Mouse (Mus musculus) testis, postnatal 10 days (tissue): ENCODE data around the gene Mcrip1.
"Not testable (repeated sequence)": the region's sequence is repeated elsewhere in the genome, so short reads cannot be mapped to it uniquely, and the experiment has no call there.

Experiments
- DNase-seq: peaks from one replicate; pipeline ENCODE4 v3.0.0; 2021; ENCODE audit warnings: low spot score

Gene Mcrip1

DNA sequence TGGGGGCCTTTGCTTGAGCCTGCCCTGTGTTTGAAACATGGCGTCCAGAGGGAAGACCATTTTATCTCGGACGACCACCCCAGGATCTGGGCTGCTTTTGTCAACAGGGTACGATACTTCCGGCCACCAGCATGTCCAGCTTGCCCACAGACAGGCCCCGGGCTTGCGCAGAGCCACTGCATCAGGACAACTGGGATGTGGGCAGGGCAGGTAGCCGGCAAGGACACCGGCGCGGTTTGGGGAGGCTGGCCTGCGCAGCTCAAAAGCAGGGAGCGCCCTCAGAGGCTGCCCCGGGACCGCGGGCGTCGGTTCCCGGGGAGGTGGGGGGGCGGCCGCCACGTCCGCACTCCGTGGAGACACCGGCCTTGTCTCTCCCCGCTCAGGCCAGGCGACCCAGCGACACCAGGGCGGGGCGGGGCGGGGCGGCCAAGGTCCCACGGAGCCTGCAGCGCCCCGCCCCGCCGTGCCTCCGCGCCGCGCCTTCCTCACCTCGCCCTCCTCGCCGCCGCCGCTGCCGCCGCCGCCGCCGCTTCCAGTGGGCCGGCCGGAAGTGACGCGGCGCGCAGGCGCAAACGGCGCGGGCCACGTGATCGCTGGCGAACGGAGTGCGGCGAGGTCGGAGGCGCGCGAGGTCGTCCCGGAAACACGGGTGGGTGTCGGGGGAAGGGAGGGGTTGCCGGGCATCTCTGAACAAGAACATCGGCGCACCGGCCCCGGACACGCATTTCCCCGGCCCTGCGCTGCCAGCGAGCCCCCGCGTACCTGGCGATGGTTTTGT is at the start of gene Mcrip1:
Mcrip1 (minus strand) TSS at position 560 of the 778 bp plus-strand sequence.
- DNase-seq: peak; percentile 97

DNA sequence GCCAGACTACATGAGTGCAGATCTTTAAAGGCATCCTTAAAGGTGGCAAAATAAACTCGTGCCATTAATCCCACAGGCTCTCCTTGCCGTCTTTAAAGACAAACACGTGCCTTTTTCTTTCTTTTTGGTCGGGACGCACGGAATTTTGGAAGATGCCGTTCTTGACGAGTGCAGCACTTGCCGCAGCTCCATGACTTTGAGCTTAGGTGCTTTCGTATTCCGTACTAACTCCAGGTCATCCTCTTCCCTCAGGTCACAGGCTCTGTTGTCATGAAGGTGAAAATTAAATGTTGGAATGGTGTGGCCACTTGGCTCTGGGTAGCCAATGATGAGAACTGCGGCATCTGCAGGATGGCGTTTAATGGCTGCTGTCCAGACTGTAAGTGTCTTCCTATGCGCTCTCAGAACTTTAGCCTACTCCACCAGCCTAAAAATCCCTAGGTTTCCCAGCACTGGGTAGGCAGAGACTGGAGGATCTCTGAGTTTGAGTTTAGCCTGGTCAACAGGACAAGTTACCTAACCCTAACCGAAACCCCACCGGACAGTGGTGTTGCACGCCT is 49.5 kb upstream of the Mcrip1 start:
- no peak for DNase-seq

DNA sequence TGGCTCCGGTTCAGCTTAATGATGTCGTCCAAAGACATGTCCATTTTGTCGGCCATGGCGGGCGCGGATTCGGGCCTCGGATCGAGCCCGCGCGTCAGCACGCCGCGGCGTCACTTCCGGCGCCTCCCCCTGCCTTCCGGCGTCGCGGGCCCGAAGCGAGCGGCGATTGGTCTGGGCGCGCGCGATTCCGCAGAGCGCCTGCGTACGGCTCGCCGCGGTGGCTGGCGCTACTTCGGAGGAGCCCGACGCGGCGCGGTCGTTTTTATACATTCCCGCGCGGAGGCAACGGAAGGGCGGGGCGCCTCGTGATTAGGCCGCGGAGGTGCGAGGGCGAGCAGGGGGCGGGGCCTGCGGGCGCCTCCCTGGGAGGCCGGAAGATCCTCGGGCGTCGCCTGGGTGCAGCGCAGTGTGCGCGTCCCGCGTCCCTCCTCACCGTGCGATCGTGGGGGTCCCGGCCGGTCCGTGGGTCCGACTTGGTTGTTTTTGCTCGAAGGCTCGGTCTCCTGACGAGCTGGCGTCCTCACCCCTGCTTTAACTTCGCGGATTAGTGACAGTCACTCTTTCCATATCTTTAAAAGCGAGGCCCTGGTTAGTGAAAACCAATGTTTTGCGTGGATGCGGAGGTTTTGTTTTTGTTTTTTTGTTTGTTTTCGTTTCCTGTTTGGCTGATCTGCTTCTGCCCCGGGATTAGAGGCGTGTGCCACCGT is 48.9 kb upstream of the Mcrip1 start, which contains the start of the genes Alyref and Anapc11:
Alyref (minus strand) TSS at position 83 of the 707 bp plus-strand sequence.
Anapc11 (plus strand) TSS at position 139 of the 707 bp plus-strand sequence.
- peak; percentile 95 for DNase-seq

DNA sequence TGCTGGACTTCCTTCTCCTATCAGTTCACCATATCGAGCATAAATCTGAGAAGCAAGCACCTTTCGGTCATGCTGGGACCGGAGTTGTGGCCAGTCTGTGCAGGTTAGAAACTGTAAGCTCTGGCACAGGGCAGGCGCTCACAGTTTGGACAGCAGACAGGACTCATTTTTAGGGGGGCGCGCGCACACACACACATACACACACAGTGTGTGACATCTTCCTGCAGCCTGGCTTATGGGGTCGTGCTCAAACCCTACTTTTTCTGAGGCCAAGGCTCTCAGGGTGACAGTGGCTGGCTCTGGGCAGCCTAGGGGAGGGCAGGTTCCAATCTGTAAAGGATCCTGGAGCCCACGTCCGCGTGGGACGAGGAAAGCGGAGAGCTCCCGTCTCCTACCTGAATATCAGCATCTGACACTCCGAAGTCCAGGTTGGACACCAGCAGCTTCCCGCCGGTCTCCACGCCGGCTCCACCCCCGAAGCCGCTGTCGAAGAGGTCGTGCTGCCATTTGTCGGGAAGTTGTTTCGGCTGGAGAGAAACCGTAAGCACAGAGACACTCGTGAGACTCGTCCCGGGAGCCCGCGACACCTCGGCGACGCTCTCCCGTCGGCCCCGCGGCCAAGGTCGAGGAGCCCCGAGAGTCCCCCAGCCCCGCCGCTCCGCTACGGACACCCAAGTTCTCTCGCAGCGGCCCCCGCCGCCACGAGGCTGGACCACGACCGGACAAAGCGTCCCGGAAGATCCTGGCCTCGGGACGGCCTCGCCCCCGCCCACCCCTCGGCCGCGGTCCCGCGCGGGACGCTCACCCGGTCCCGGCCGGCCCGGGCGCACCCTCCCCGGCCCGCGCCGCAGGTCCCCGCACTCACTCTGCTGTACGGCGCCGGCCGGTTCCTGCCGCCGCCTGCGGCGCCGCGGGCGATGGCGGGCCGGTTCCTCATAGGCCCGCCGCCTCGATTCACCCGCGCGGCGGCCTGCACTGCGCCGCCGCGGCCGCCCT is 48.0 kb upstream of the Mcrip1 start:
- DNase-seq: peak; percentile 58

DNA sequence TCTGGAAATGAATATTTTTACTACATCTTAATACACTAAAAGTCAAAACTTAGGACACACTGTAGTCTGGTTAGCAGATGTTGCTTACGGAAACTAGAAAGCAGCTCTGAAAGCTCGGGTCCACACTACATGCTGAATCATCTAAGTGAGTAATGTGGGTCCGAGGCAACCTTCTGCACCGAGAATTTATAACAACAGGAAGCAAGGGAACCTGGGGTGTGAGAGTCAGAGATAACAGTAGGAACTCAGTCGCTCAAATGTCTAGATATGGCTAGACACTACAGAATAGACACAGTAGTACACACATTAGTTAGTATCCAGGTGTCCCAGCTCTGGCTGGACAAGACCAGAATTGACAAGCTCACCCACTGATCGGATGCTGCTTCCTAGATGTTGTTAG is 39.0 kb upstream of the Mcrip1 start:
- no peak for DNase-seq

DNA sequence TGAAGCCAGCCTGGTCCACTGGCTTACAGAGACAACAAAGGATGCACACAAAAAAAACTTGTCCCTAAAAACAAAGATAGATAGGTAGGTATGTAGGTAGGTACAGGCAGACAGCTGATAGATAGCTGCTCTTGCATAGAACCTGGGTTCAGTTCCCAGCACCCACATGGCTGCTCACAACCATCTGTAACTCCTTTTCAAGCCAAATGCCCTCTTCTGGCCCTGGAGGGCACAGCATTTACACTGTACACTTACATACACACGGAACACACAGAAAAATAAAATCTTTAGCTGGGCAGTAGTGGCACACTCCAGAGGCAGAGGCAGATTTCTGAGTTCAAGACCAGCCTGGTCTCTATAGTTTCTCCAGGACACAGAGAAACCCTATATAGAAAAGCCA is 34.4 kb upstream of the Mcrip1 start:
- DNase-seq: no peak

DNA sequence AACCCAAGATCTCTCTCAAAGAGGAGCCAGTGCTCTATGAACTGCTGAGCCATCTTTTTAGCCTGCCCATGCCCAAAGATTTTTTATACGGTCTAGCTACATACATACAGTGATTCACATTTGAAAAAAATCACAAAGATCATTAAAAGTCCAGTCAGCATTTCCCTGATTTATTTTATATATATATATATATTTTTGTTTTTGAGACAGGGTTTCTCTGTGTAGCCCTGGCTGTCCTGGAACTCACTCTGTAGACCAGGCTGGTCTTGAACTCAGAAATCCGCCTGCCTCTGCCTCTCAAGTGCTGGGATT is 33.4 kb upstream of the Mcrip1 start:
- DNase-seq: not testable (repeated sequence)

DNA sequence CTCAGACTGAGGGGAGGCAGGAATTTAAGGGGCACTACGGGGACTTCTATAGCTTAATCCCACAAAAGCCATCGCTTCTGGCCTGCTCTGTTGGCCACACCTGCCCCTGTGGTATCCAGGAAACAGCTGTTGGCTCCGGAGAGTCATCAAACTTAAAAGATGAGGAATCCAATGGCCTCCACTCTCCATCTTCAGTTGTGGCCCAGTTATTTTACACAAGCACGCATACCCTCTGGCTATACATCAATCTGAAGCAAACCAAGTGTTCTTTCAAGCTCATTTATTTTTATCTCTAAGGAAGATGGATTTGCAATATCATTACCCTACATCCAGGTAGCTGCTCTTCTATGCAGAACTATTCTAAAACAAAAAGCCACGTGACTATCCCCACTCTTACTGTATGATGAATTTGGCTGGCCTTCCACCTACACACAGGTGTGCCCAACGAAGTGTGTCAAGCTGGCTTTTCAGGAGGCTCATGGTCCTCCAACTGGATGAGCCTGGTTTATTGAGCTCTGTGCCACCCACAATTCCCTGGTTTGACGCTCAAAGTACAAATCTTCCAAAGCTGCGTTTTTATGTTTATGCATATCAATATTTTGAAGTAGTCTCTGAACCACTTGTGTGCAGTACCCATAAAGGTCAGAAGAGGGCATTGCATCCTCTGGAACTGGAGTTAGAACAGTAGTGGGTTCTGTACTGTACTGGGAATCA is 32.9 kb upstream of the Mcrip1 start:
- DNase-seq: no peak

DNA sequence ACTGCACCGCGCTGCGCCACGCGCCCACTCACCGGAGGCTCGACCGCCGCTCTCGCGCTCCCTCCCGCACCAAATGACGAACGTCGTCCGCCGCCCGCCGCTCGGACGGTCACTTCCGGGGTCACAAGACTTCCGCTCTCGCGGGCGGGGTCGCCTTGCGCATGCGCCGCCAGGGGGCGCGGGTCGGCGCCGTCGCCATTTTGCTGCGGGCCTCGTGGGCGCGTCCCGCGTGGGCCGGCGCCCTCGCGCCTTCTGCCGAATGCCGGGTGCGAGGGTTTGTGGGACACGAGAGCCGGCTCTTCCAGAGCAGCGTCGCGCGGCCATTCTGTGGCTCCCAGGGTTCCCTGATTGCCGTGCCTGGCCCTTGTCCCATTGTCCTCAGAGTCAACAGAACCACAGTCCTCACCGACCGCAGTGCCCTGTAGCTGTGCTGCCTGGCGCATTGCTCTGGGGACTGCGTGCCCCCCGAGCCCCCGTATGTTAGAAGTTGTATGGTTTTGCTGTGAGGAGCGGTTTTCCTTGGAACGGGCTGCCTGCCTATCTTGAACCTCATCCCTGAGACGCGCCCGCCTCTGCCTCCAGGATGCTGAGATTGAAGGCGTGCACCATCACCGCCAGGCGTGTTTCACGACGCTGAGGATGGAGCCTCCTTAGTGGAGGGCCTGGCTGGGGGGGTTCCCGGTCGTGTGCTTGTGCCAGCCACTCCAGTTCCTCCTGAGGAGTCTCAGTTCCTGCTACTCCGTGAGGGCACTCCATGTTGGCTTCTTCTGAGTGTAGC is 32.2 kb upstream of the Mcrip1 start, which contains the start of gene Arhgdia:
Arhgdia (minus strand) TSS at position 135 of the 778 bp plus-strand sequence.
- peak; percentile 94 for DNase-seq

DNA sequence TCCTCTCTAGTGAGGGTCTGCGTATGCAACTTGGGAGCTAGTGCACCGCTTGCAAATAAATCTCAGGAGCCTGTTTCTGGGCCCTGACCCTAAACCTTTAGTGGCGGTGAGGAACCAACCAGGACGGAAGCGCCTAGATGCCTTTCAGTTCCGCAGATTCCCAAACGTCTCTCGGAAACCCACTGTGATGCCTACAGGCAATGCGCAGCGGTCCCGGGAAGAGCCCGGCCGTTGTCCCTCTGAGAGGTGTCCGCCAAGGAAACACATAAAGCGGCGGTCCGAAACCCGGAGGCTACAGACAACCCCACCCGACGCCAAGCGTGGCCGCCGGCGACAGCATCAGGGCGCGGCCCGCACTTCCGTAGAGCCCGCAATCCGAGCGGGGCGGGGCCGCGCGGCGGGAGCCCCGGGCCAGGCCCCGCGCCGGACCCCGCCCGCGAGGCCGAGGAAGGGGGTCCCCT is 31.4 kb upstream of the Mcrip1 start:
- DNase-seq: peak; percentile 65

DNA sequence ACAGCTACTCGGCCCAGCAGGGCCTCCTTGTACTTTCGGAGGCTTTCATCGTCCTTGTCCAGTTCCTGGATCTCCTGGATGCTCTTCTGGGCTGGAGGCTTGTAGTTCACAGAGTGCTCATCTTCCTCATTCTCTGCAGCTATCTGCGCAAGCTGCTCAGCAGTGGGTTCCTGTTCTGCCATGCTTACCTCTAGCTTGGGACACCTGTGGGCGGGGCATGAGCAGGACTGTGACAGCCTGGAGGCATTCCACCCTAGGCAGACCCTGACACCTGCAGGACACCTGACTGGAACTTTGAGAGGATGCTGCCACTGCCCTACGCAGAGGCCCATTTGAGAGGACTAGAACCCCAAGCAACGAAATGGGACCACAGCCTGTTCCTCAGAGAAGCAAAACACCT is 30.7 kb upstream of the Mcrip1 start:
- no peak for DNase-seq

DNA sequence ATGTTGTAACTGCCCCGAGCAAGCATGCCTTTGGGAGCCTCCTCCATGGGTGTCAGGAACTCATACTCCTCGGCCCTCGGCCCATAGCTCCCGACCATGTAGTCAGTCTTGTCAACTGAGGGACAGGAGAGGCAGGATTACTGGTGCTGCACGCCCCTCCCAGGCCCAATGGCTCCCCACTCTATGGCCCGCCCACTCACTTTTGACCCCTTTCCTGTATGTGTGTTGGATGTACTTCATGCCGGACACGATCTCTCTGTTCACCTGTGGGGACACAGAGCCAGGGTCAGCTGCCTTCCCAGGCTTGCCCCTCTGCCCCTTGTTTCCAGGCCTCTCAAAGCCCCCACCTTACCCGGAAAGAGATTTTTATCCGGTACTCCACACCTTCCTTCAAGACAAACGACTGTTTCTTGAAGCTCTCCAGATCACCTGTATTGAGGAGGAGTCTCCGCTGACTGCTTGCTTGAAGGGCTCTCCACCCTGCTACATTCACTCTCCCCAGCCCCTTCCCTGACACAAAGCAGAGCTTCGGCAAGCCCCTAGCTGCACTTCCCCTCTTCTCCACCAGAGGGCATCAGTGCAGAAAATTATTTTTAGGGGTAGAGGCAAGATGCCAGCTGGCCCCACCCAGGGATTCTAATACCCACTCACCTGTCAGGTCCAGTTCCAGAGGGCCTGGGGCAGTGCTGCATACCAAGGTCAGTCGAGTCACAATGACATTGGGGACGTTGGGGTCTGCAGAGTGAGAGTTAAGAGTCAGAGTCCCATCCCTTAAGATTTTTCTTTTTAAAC is 30.0 kb upstream of the Mcrip1 start:
- peak; percentile 86 for DNase-seq

DNA sequence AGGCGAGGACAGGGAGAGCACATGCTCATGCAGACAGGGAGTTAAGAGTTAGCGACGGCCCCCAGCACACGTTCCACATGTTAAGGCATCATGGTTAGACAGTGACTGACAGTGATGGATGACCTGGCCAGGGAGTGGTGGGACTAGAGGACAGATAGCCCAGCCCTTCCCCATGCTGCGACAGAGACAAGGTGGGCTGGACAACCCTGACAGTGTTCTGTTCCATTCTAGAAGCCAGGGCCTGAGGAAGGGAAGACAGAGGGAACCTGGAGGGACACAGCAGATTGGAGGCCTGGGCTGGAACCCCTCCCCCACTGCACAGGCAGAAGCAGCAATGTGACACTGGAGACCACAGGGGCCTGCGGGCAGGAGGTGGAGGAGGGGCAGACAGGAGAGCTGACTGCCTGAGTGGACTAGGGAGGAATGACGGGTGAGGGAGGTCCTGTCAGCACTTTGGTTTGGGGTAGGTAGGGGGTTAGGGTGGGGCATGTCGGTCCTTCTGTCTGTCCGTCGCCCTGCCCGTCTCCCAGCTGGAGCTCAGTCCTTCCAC is 29.2 kb upstream of the Mcrip1 start:
- DNase-seq: peak; percentile 59

DNA sequence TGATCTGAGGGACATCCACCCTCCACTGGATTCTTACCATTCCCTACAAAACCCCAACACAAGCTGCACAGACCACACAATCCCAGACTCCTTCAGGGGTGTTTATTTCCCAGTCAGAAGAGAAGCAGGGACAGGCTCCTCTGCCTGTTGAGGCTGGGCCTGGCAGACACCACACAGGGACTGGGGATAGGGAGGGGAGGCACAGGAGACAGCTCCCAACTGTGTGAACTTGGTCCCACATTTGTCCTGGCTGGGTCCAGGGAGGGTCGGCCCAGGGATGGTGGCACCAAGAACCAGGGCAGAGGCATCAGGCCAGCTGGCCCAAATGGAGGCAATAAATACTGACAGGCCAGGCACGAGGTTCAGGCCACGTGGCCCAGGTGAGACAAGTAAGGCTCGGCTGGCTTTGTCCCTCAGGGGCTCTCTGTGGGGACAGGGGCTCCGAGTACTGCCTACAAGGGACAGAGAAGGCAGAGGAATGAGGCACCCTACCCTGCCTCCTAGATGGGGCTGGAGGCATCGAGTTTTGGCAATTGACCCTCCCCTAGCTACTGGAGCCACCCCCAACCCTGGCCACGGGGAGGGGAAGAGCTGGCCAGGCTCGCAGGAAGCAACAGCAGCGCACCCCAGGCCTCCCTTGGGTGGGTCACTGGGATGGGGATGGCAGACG is 28.6 kb upstream of the Mcrip1 start:
- no peak for DNase-seq

DNA sequence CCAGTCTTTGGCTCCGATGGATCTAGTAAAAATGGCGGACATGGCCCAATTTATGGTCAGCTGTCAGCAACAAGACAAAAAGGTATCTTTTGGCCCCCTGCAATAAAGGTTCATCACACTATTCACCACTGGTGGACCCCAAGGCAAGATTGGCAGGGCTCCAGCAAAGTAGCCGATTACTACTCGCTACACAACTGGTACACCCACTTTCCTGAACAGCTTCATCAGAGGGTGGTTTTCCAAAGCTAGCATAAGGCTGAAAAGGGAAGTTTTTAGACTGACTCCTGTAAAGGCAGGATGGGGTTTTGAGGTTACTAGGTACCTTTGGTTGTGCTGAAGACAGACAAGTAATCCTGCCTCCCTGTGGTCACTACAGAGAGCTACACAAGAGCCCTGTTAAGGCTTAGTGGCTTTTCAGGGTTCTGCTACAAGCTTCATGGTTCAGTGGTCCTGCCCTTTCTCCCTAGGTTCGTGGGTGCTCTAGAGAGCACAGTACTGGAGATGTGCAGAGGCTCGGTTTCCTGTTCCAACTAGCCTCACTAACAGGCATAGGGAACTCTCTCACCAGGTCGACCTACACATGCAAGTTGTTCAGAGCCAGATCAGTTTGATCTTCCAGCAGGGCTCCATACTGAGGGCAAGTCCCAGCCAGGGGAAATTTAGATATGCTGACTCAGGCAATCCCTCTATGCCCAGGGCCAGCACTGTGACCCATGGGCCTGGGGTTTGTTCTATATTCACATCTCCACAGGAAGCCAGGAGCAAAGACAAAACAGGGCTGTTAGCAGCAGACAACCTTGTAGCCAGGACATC is 27.9 kb upstream of the Mcrip1 start:
- peak; percentile 72 for DNase-seq

DNA sequence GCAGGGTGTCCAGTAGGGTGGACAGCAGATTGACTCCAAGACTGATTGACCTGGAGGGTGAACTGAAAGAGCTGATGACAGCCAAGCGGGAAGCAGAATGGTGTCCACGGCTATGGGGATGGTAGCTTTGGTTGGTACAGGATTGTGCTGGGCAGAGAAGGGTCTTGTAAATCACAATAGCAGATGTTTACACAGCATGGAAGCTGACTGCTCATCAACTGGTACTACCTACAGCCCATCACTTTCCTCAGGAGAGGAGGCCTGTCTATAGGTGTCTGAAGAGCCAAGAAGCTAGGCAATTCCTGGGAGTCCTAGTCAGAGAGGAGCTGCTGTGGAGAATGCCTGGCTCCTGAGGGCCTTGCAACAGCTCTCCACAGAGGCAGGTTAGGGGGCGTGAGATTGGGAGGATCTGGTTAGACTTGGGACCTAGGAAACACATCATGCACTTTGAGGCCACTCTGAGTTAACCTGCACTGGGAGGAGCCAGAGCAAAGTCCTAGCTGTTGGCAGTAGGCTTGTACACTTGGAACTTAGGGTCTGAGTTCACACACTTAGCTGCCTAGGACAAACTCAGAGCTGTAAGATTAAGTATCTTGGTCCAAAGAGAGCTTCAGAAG is 26.9 kb upstream of the Mcrip1 start:
- no peak for DNase-seq

DNA sequence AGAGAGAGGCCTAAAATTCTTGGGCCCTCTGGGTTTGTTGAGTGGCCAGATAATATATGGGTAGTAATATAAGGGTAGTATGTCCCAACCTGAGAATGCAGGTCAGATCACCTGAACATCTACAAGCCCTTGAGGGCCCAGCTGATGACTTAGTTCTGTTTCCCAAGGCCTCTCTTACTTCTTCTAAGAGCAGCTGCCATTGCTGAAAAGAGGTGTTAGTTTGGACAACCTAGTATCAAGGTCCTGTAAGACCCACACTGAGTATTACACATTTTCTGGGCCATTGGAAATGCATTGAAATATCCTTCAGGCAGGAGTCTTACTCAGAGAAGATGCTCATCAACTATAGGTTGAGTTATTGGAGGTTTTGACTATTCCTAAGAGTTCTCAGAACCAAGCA is 26.4 kb upstream of the Mcrip1 start:
- DNase-seq: no peak
